Mouse (Mus musculus) kidney, adult 18-20 months (tissue): ENCODE data around the gene Crip1.

ENCODE experiments used
- DNase-seq: peaks from one replicate; pipeline ENCODE4 v3.0.0; 2021

The Crip1 gene

DNA sequence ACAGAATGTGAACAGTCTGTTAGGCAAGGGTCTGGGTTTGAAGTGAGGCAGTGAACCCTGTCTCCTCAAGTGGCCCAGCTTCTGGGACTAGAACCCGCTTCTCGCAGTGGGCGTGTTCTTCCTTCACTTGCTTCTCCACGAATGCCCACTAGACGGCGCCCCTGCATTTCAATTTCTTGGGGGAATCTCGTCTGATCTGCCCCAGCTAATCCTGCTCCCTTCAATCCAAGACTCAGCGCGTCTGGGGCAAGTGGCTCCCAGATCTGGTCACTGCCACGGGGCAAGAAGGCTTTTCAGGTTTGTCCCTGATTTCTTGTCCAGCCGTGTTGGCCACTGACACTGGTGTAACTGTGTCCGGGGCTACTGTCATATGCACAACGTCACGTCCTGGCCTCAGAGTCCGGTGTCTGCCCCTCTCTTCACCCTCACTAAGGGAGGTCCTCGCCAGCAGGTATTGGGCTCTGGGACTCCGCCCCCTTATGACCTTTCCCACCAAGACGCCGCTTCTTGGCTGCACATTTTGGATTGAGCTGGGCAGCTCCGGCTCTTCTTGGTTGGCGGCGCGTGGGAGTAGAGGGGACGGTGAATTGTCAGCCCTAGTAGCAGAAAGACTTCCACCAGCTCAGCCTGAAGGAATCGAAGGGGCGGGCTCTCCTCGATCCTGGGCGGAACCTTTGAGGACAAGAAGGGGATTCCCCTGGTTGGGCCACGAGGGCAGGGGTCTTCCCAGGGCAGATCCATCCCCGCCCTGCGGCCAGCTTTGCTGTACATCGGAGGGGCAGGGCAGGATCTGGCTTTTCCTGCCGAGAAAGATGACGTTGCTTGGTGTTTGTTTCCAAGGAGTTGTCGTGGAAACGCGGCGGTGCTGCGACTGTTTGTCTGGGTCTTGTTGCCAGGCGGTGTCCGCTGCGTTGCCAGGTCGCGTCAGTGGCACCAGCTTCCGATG, at the start of gene Crip1:
Gene Crip1 (plus strand): TSS at position 205 of the 946 bp plus-strand sequence.
- peak; percentile 90 for DNase-seq

DNA sequence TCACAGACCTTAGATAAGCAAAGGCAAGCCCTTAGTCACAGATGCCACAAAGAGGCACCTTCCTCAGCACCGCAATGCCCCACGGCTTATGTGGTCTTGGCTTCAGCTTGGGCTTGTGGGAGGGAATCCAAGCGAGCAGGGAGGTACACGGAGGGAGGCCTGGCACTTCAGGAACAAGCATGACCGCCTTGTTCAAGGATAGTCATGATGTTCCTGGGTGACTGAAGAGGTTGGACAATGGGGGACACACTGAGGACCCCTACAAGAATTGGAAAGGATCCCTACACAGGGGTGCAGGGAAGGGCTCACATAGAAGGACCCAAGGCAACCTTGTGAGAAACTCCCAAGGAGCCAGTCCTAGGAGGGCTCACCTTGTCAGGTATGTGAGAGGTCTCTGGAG, 49.1 kb upstream of the Crip1 start:
- DNase-seq, result no peak

DNA sequence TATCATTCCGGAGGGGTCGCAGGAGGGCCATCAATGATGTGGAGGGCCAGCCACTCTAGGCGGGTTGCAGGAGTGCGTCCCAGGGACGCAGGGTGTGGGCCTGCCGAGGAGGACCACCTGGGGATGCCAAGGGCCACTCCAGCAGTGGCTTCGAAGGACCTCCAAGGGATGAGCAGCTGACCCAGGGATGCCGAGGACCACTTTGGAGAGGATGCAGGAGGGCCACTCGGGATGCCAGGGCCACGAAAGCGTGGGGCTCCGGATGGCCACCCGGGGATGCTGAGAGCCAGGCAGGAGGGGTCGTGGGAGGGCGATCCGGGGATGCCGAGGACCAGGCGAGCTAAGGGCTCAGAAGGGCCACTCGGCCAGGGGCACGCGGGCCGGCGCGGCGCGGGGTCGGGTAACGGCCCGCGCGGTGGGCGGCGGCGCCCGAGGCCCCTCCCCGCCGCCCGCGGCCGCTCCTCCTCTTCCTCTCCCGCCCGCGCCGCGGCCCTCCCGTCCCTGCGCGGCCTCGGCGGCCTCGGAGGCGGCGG, 48.3 kb upstream of the Crip1 start, which contains the start of gene Mta1:
Gene Mta1 (plus strand): TSS at position 530 of the 533 bp plus-strand sequence.
- DNase-seq, result peak; percentile 46

DNA sequence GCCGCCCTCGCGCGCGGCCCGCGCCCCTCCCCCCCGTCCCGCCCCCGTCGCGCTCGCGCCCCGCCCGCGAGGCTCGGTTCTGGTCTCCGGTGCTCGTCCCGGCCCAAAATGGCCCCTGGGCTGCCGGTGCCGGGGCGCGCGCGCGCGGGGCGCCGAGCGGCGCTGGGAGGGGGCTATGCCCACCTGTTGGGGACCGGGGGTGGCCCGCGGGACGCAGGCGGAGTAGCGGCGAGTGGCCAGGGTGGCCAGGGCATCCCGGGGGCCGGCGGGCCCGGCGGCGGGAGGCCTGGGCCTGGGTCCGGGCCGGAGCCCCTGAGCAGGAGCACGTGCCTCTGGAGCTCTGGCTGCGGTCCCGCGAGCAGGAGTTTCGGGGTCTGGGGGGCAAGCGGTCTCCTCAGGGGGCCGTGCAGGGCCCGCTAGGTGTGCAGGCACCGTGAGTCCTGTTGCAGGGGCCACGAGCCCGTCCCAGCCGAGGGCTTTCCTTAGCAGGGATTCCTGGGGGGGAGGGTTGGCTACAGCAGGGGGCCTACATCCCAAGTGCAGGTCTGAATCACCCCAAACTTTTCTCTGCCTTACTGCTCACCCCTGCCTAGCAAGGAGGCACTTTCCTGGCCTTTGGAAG, 47.5 kb upstream of the Crip1 start:
- peak; percentile 39 for DNase-seq

DNA sequence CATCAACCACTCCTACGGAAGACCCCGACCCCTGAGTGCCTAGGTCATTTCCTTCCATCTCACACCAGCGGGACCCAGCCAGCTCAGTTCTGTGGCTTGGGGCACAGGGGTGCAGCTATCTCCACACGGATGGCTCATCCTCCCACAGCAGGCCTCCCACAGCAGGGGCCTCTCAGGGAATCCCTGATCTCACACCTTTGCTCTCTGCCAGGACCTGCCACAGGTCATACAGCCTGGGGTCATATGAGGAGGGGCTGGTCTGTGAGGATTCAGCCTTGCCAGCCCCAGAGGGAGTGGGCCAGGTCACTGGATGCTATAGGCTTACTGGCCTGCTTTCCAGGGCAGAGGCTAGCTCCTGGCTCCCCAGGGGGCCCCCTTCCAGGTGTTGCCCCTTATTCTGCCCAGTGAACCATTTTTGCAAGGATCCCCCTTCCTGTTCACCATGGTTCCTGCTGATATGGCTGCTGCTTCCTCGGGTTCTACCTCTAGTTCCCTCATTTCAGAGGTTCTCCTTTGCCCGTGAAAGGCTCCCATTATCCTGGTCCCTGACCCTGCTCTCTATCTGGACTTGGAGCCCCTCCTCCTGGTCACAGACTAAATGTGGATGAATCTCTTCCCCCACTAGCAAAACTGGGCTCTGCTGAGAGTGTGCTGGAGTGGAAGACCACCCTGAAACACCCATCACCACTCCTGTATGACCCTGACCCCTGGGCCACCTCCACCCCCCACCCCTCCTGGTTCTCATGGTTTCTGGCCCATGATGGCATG, 46.5 kb upstream of the Crip1 start:
- no peak for DNase-seq

DNA sequence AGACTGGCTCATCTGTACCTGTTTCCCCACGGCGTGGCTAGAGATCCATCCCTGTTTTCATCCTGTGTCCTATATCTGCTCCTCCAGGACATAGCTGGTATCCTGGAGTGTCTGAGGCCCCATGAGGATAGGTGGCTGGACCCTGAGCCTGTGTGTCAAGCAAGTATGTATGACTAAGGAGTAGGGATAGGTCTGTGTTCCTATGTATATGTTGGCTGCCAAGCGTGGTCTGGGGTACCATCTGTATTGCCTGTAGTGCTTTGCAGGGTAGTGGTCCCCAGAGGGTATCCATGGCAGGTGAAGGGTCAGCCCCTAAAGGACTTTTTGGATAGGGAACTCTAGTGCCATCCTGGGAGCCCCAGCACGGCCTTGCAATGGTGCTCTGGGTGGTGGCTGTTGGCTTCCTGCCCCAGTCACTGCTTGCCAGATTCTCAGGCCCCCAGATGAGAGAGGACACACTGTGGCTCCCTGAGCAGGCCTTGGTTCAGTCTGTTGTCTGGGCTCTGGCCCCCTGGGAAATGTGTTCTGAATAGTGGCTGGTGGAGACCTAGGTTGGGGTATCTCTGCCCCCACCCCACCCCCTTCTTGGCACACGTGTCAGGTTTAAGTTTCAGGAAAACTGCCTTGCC, 45.6 kb upstream of the Crip1 start:
- DNase-seq, result peak; percentile 34

DNA sequence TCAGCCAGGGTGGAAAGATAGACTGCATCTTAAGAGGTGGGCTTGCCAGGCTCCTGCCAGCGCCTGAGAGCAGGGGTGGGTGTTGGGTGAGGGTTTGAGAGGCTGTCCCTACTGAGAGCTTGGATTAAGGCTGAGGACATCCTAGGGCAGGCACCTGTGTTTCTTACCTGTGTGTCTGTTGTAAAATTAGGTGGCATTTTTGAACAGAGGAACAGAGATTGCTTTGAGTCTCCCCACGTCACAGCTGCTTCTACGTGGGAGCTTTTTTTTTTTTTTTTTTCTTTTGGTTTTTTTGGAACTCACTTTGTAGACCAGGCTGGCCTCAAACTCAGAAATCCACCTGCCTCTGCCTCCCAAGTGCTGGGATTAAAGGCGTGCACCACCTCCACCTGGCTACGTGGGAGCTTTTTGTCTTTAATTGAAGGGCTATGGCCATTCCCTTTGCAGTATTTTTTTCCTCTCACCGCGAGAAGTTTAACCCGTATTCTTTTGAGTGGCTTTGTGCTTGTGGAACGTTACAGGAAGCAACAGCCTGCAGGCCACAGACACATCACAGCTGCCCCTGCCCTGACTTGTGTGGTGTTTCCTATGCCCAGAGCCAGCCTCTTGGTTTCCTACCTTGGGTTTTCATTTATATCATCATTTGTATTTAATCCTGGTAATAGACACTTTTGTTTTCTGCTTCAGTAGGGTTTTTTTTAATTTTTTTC, 44.7 kb upstream of the Crip1 start:
- no peak for DNase-seq

DNA sequence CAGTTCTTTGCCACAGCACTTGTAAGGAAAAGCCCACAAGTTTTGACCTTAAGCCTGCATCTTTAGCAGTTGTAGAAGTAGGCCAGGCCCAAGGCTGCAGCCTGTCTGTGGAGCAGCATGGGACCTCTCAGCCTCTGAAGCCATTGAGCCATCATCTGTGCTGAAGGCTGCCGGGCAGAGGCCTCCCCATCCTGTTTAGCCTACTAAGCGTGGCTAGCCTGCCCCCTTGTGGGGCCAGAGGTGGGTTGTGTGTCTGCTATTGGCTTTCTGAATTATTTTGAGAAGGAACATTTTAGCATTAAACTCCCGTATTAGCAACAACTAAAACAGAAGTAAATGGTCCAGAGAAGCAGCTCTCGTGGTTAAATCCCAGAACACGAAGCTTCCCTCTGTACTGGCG, 43.7 kb upstream of the Crip1 start:
- peak; percentile 62 for DNase-seq

DNA sequence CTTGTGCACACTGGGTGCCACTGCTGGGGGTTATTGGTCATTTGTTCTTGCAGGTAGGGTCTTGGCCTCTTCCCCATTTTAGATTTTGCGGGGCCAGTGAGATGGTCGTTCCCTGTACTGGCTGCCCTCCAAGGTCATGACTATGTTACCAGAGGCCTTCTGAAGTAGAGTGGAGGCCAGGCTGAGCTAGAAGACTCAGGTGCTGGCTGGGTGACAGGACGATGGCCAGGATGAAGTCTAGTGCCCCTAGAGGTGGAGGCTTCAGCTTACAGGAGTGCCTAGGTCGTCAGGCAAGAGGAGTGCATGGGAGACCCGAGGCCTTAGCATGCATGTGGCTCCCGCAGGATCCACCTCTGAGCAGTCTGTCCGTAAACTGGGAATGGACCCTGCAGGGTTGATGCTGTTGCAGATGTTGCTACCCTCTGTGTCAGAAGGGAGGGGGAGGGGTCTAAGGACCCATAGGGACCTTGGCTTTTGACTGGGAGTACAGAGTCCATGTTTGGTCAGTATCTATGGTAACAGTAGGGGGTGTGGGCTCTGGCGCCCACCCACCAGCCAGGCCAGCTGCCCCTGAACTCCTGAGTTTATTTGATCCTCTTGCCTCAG, 42.2 kb upstream of the Crip1 start:
- no peak for DNase-seq

DNA sequence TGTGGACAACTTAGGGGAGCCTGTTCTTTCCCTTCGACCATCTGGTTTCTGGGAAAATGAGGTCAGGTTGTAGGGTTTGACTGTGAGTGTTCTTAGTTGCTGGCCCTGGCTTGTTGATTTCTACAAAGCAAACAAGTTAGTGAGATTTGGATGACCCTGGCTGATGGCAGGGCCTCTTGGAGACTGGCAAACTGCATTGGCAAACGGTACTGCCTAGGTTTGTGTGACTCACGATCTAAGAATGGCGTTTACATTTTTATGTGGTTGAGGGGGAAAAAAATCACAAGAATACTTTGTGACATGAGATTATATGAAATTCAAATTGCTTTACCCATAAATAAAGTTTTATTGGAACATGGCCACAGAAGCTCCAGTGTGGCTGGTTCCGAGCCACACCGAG, 39.7 kb upstream of the Crip1 start:
- DNase-seq, result no peak

DNA sequence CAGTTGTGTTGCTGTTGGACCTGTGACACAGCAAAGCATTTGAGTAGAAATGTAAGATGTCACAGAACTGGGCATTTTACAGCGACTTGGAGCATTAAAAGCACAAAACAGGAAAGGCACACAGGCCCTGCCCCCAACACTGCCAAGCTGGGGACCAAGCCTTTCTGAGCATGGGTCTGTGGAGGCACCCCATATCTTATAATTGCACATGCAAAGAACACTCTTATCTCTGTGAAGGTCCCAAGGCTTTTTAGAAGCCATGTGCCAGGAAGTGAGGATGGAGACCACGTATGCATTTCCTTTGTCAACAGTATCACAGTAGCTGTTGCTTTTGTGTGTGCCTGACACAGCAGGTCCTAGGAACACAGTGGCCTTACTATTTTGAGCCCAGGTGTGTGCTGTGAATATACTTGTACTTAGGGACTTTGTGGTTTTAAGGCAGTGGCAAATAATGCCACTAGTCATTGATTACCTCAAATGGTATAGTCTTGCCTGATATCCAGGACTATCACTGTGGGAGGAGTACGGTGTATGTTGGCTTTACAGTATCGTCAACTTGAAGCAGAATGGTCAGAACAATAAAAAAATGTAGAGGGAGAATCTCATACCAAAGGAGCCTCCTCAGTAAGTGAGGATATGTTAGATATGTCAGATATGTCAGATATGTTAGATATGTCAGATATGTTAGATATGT, 38.5 kb upstream of the Crip1 start:
- DNase-seq, result no peak

DNA sequence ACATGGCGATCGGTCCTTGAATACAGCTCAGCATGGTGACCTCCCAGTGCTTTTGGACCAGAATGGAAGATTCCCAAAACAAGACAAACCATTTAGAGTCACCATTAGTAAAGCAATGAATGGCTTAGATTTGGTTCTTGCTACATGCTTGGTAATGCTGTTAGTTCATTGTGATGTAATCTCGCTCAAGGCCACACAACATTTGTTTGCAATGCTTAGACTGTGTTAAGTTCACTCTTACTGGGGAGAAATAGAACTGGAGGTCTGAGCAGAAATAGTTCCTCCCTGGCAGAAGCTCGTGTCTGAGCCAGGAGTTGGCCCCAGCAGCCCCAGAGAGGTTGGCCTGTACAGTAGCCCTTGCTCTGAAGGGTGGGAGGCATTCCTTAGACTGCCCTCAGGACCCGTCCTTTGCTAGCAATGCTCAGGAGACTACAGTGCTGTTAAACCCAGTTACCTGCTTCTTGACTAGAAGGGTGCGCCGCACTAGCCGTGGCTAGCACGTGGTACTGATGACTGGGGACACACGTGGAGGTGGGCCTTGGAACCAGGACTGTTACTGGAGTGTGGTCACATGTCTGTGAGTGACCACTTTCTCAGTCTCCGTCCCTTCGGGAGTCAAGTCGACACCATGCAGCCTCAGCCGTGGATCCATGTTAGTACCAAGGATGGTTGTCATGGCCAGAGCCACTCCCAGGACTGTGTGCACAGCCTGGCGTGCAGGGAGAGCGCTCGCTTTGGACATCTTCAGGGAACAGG, 37.4 kb upstream of the Crip1 start:
- no peak for DNase-seq

DNA sequence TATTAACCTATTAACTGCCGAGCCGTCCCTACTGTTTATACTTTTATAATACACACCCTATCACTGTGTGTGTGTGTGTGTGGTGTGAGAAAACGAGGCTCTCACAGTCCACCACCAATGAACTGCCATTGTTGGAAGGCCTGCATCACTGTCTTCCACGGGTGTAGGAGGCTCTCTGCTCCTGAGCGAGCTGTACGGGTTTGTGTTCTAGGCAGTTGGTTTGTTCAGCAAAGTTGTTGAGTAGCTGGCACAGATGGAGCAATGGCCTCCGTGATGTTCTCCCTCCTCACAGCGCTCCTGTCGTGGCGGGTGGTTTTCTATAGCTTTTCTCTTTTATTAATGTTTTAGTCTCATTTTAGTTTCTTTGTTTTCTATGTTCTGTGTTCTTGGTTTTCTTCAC, 36.3 kb upstream of the Crip1 start:
- no peak for DNase-seq

DNA sequence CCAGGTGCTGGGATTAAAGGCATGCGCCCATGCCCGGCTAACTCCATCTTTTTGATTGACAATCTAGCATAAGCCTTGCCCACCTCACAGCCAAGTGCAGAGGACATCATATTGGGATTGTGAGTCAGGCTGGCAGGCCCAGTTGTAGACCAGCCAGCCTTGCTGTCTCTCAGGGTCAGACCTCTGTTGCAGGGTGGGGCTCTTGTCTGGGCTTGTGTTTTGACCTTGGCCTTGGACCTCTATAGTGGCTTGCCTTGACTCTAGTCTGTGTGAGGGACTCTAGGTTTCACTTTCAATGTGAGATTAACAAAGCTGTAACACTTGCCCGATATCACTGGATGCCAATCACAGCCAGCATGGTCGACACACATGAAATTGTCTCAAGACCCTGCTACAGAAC, 32.0 kb upstream of the Crip1 start:
- no peak for DNase-seq

DNA sequence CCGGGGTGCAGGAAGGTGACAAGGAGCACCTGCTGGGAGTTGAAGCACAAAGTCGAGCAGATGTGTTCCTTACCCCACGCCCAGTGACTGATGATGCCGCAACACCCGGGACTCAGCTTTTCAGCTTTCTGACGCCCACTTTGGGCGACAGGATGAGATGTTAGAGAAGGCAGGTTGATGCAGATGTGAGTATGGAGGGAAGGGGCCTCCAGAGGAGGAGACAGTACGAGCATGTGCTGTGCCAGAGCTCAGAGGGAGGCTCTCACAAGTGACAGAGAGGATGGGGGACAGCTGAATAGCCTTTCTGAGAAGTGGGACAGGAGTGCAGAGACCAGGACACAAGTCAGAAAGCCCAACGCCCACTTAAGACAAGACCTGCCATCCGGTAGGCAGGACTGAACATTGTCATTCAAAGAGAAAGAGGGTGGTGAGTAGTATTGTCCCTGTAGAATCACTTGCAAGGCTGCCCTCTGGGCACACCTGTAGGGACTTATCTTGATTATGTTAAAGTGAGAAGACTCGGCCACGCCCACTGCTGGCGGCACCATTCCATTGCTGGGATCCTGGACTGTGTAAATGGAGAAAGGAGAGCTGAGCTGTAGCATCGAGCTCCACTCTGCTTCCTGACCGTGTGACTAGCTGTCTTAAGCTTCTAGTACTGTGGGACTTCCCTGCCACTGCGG, 31.1 kb upstream of the Crip1 start:
- no peak for DNase-seq

DNA sequence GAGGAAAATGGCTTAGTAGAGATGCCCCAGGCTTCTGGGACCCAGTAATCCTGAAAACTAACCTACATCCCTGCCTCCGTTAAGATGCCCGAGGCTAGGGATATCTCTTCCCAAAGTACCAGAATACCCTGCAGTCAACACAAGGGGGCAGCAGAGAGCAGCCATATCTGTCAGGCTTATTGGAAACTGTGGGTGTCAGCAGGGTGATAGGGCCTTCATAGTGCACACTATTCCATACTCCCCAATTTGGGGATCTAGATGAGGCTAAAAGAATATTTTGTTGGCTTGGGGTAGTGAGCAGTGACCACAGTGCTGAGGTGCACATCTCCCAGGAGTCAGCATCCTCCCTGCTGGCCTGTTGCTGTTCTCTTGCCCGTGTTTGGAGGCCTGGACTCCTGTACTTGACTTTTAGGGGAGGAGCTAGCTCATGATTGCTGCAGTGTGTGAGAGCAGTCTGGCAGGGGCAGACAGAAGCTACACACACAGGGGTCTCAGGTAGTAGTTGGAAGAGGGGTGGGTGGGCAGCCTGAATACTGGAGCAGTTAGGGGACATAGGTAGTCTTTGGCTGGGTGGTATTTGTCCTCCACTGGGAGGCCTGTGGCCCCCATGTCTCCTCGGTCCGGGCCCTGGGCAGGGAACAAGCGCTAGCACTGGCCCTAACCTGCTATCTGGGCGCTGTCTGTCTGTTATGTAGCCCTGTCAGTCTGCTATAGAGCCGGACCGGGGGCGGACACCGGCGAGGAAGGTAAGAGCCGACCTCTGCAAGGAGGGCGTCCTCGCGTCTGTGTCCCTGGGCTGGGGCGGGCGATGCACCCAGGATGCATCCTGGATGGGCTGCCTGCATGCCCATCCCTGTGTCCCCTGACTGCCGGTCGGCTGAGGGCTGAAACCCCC, 26.4 kb upstream of the Crip1 start:
- DNase-seq, result peak; percentile 85

DNA sequence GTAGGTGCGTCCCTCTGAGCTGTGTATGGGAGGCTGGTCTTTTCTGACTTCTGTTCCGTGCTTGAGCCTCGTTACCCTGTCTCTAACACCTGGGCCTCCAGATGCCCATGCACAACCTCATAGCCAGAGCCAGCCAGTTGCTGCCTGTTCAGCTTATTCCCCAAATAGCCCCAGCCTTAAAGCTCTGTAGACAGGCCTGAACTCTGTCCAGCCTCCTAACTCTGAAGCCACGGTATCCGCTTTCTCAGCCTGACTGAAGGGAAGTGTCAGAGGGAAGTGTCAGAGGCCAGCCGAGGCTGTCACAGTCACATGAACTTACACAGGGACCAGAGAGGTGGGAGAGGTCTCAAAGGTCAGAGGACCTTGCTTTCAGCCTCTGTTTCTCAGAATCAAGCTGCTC, 21.4 kb upstream of the Crip1 start:
- no peak for DNase-seq

DNA sequence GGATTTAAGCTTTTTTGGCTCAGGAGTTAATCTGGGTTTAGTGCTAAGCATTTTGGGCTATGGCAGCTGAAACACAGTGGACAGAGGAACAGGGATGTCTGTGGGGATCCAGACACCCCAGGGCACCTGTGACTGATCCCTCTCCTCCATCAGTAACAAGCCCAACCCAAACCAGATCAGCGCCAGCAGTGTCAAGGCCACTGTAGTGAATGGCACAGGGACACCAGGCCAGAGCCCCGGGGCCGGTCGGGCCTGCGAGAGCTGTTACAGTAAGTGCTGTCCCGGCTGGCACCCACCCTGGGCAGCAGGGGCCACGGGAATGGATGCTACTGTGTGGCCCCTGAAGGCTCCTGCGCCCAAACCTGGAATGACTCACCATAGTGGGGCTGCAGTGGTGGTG, 15.4 kb upstream of the Crip1 start:
- DNase-seq, result no peak

DNA sequence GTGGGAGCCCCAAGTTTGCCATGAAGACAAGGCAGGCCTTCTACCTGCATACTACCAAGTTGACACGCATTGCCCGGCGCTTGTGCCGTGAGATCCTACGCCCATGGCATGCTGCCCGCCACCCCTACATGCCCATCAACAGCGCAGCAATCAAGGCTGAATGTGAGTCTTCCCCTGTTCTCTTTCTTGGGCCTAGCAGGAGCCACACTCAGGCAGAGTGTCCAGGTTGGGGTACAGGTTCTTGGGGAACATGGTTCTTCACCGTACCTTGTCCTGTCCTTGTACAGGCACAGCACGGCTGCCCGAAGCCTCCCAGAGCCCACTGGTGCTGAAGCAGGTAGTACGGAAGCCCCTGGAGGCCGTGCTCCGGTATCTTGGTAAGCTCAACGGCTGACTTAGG, 14.5 kb upstream of the Crip1 start:
- no peak for DNase-seq
